Mouse (Mus musculus) bone marrow, adult 2 months (tissue): ENCODE measurements around the gene Tubb2b. TPM values are rescaled to one million over a fixed set of nuclear protein-coding genes. Genes with fewer than 3 reads are reported as not detected.
A peak's percentile ranks its signal among the peaks of the same experiment; 100 is the strongest.

Source experiments
- H3K27ac ChIP-seq: fragments of 200-500 bp; 2 replicates; pipeline ENCODE4 v1.5.1; 2012; ENCODE audit warnings: low read depth, mild to moderate bottlenecking, control low read depth, inconsistent platforms, low read length; ENCODE audit not compliant: control insufficient read depth, poor library complexity, insufficient read depth
- H3K4me1 ChIP-seq: fragments of 200-500 bp; 2 replicates; pipeline ENCODE4 v1.6.1; 2011; ENCODE audit warnings: low read length; ENCODE audit not compliant: control insufficient read depth, insufficient read depth
- H3K4me3 ChIP-seq: fragments of 200-500 bp; replicated peaks from 2 replicates; pipeline ENCODE3; 2011; ENCODE audit warnings: mild to moderate bottlenecking, low read depth, low read length, control low read depth; ENCODE audit not compliant: control insufficient read depth
- CTCF ChIP-seq: fragments of 200-500 bp; IDR thresholded peaks from 2 replicates; pipeline ENCODE4 v1.5.1; 2011; ENCODE audit warnings: low read length, control low read depth; ENCODE audit not compliant: control insufficient read depth, insufficient read depth
- POLR2A ChIP-seq: fragments of 200-500 bp; IDR thresholded peaks from 2 replicates; pipeline ENCODE4 v1.6.1; 2011; ENCODE audit warnings: low read depth, mild to moderate bottlenecking, control low read depth, low read length, borderline replicate concordance; ENCODE audit not compliant: control insufficient read depth
- WGBS: fragments of 180-500 bp; shearing (Covaris S2); methylation state at CpG from one replicate; pipeline ENCODE4 v1.1.7; 2018; 5-methylcytosine and 5-hydroxymethylcytosine counted together
- polyA plus RNA-seq: library from polyadenylated mRNA; stranded (reverse); fragments of >200 nt; gene quantifications from 2 replicates; pipeline ENCODE4 v1.2.4, GENCODE M21; 2011; ENCODE audit warnings: low replicate concordance; ENCODE audit not compliant: missing spikeins, insufficient read depth, insufficient read length

Gene Tubb2b
- polyA plus RNA-seq, 1 experiment, result 37.3 TPM

GRCm38 (mm10) chr13:34131011-34131707 is 893 bp upstream of the Tubb2b start:
- no peak for TF ChIP-seq CTCF
- no peak for TF ChIP-seq POLR2A
- Histone ChIP-seq H3K4me3 (peak overlapping the region; percentile 3), H3K4me1 (no peaks in the 10 kb centered on the region; the same call in 1 of the 2 replicates), H3K27ac (no peak overlapping the region)
- 2% methylated on average over 24 of the region's 24 CpGs for WGBS

- Histone ChIP-seq H3K4me3 (peak overlapping the region; percentile 71), H3K4me1 (no peaks in the 10 kb centered on the region; the same call in 1 of the 2 replicates), H3K27ac (peak overlapping the region; percentile 2; the same call in 1 of the 2 replicates)
- TF ChIP-seq POLR2A, result no peak
- no peak for TF ChIP-seq CTCF
- WGBS, result 2% methylated on average over 31 of the region's 31 CpGs
Observed at GRCm38 (mm10) chr13:34129485-34130225, 611 bp downstream of the Tubb2b start.

- H3K27ac ChIP-seq, result no peak overlapping the region
- TF ChIP-seq POLR2A (no peak), CTCF (no peak)
- H3K4me3 ChIP-seq, result no peak overlapping the region
- WGBS, result 69% methylated on average over 9 of the region's 9 CpGs
- H3K4me1 ChIP-seq, result no peaks in the 10 kb centered on the region; the same call in 1 of the 2 replicates
Observed at GRCm38 (mm10) chr13:34128276-34129114, 1.8 kb downstream of the Tubb2b start.

GRCm38 (mm10) chr13:34125711-34126110 is 4.6 kb downstream of the Tubb2b start:
- H3K4me3 ChIP-seq, result no peak overlapping the region
- 82% methylated on average over 4 of the region's 4 CpGs for WGBS
- TF ChIP-seq CTCF, result no peak
- H3K4me1 ChIP-seq, result no peaks in the 10 kb centered on the region; the same call in 1 of the 2 replicates
- no peak overlapping the region for H3K27ac ChIP-seq

- peaks cover 1% of the 10 kb centered on the region; the same call in 1 of the 2 replicates for H3K4me1 ChIP-seq
- WGBS, result 80% methylated on average over 2 of the region's 2 CpGs
- TF ChIP-seq CTCF, result no peak
- TF ChIP-seq POLR2A, result no peak
- H3K4me3 ChIP-seq, result no peak overlapping the region
- H3K27ac ChIP-seq, result no peak overlapping the region
Observed at GRCm38 (mm10) chr13:34120536-34120935, 9.7 kb downstream of the Tubb2b start.

GRCm38 (mm10) chr13:34119406-34119805 is 10.9 kb downstream of the Tubb2b start:
- Histone ChIP-seq H3K27ac (no peak overlapping the region; the same call in 1 of the 2 replicates), H3K4me3 (no peak overlapping the region), H3K4me1 (peaks cover 1% of the 10 kb centered on the region; the same call in 1 of the 2 replicates)
- TF ChIP-seq CTCF (no peak), POLR2A (no peak)
- 29% methylated on average over 4 of the region's 4 CpGs for WGBS

GRCm38 (mm10) chr13:34118816-34119215 is 11.4 kb downstream of the Tubb2b start:
- no peak for TF ChIP-seq CTCF
- TF ChIP-seq POLR2A, result no peak
- 46% methylated on average over 4 of the region's 4 CpGs for WGBS
- H3K4me1 ChIP-seq, result peaks cover 1% of the 10 kb centered on the region; the same call in 1 of the 2 replicates
- no peak overlapping the region for H3K4me3 ChIP-seq
- H3K27ac ChIP-seq, result no peak overlapping the region
